Mouse (Mus musculus) forebrain, embryonic 10.5 days (tissue): Measurements from ENCODE around the gene Pxn. TPM values are rescaled to one million over a fixed set of nuclear protein-coding genes. Genes with fewer than 3 reads are reported as not detected.

ENCODE experiments used
- DNase-seq: peaks from one replicate; pipeline ENCODE4 v3.0.0-alpha.2; 2017; ENCODE audit warnings: low spot score; ENCODE audit errors: extremely low spot score
- H3K27ac ChIP-seq: fragments of 300-500 bp; sonication (generic); 2 replicates; pipeline ENCODE4 v1.5.1; 2016; ENCODE audit warnings: mild to moderate bottlenecking
- H3K27me3 ChIP-seq: fragments of 300-500 bp; sonication (generic); 2 replicates; pipeline ENCODE4 v1.6.1; 2016; ENCODE audit warnings: mild to moderate bottlenecking; ENCODE audit not compliant: poor library complexity, severe bottlenecking
- H3K36me3 ChIP-seq: fragments of 300-500 bp; sonication (generic); replicated peaks from 2 replicates; pipeline ENCODE4 v1.6.1; 2016; ENCODE audit warnings: mild to moderate bottlenecking, moderate library complexity
- H3K4me1 ChIP-seq: fragments of 300-500 bp; sonication (generic); 2 replicates; pipeline ENCODE4 v1.6.1; 2016
- H3K4me3 ChIP-seq: fragments of 300-500 bp; sonication (generic); 2 replicates; pipeline ENCODE4 v1.5.1; 2016; ENCODE audit warnings: mild to moderate bottlenecking, moderate library complexity
- H3K9me3 ChIP-seq: fragments of 300-500 bp; sonication (generic); 2 replicates; pipeline ENCODE4 v1.6.1; 2016; ENCODE audit warnings: mild to moderate bottlenecking, moderate library complexity
- WGBS: fragments of 180-500 bp; shearing (Covaris S2); methylation state at CpG from one replicate; pipeline ENCODE4 v1.1.7; 2016; 5-methylcytosine and 5-hydroxymethylcytosine counted together
- polyA plus RNA-seq: library from polyadenylated mRNA; unstranded; fragments of >200 nt; fragmentation: Nextera tagmentation; extraction: Ambion mirVana; gene quantifications from 2 replicates; pipeline ENCODE4 v1.2.1, GENCODE M21; 2016

Pxn gene
- polyA plus RNA-seq = 34.3 and 35.8 TPM in 2 replicates

DNA sequence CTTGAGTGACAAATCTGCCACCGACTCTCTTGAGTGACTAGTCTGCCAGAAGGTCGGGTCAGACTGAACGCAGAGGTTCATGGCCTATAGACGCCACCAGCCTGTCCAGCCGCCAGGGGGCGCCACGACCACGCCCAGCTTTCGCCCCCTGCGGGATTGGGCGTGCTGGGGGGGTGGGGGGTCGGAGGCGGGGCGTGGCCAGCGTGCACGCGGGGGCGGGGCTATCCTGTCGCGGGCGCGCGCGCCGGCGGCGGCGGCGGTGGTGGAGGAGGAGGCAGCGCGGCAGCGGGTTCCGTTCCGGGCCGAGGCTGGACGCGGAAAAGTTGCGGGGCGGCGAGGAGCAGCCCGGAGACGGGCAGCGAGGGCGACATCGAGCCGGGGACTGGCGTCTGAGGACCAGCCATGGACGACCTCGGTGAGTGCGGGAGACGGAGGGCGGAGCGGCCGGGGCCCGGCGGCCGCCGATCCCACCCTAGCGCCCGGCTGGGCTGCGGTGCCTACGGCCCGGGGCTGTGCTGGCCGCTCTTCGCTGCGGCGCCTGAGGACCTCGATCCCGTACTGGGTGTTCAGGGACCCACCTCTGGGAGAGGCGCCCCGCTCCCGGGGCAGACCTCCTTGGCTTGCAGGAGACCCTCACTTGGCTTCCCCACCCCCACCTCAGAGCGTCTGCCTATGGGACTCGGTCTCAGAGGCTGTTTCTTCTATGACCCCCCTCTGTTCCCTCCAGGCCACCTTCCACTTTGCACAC, at the start of gene Pxn:
TSS of gene Pxn (plus strand) at position 223 of the 748 bp plus-strand sequence.
- Histone ChIP-seq H3K36me3 (no peaks in the 10 kb centered on the region; the same call in 1 of the 2 replicates), H3K4me1 (peaks cover 43% of the 10 kb centered on the region), H3K27ac (peak within 1 kb of the TSS; percentile 90), H3K4me3 (peak within 1 kb of the TSS; percentile 91), H3K27me3 (no peaks in the 10 kb centered on the region), H3K9me3 (no peaks in the 10 kb centered on the region)
- peak; percentile 92 for DNase-seq
- WGBS = under 1% methylated on average over 74 of the region's 74 CpGs

DNA sequence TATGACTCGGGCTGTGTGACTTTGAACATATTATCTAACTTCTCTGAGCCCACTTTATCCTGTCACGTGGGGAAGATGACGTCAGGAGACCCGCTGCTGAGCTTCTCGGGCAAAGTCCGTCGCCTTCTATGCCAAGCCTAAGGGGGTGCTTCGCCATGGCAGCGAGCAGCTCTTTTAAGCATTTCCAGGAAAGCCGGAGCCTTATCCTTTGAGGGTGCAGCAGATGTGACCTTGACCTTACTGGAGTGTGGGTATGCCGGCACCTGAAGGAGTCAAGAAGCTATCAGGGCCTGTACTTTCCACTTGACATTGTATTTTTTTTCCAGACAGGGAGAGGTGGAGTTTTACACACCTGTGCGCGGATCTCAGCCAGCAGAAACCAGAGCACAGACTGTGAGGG, 47.6 kb upstream of the Pxn start:
- H3K27me3 ChIP-seq = no peaks in the 10 kb centered on the region
- H3K27ac ChIP-seq = no peak overlapping the region
- DNase-seq = no peak
- no peak overlapping the region for H3K4me3 ChIP-seq
- H3K36me3 ChIP-seq = peaks cover 12% of the 10 kb centered on the region
- no peaks in the 10 kb centered on the region for H3K9me3 ChIP-seq
- 72% methylated on average over 13 of the region's 13 CpGs for WGBS
- H3K4me1 ChIP-seq = peaks cover 7% of the 10 kb centered on the region

DNA sequence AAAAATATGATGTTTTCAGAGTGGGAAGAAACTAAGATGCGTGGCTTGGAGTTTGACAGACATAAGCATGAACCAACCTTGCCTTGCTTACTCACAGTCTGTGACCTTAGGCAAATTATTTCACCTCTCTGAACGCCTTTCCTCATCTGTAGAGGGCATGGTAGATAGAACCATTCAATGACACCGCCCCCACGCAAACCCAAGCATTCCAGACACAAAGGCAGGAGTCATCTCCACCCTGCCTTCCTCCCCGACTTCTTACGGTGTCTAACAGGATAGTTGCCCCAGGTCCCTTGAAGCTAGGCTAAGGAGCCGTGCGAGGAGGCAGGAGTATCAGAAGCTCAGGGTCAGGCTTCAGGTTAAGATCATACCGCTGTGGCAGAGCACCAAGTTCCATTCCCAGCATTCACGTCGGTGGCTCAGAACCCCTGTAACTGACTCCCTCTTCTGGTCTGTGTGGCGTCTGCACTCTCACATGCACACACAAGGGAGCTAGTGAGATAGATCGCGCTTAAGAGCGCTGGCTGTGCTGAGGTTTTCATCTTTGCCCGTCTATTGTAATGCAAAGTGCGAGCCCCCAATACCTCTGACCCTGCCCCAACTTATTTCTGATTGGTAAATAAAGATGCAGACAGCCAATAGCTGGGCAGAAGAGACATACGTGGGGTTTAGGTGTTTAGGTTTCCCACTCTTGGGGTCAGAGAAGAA, 41.9 kb upstream of the Pxn start:
- no peak for DNase-seq
- Histone ChIP-seq H3K9me3 (no peaks in the 10 kb centered on the region), H3K27ac (0 out of 2 replicates have a peak overlapping the region, but pooled peaks have one; percentile 25), H3K36me3 (no peaks in the 10 kb centered on the region), H3K27me3 (no peaks in the 10 kb centered on the region), H3K4me1 (no peaks in the 10 kb centered on the region), H3K4me3 (no peak overlapping the region)
- WGBS = 79% methylated on average over 18 of the region's 18 CpGs

DNA sequence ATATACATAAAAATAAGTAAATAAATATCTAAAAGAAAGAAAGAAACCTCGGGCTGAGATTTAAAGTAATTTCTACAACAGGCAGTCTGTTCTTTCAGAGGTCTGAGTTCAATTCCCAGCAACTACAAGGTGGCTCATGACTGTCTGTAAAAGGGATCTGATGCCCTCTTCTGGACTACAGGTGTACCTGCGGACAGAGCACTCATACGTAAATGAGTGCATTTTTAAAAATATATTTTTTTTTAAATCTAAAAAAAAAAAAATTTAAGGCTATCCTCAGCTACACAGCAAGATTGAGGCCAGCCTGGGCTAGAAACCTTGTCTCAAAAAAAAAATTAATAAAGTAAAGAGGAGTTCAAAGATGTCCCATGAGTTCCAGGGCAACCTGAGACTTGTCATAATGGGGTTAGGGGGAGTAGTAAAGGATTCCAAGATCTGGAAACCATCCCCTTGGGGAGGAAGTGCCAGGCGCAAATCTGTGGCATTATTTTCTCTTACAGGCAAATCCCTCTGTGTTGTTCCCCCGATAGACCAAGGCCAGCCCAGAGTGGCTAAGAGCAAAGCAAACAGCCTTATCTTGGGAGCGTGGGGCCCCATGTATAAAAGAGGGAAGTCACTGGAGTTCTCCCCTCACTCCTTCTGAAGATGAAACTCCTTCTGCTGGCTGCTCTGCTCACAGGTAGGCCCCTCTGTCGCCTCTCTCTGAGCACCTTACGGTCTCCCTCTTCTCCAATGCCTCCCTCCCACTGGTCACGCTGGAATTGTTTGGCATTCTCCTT, 40.6 kb upstream of the Pxn start, which contains the start of gene Pla2g1b:
TSS of gene Pla2g1b (plus strand) at position 621 of the 779 bp plus-strand sequence.
- no peak within 1 kb of the TSS for H3K4me3 ChIP-seq
- H3K27me3 ChIP-seq = no peaks in the 10 kb centered on the region
- no peak for DNase-seq
- no peak within 1 kb of the TSS for H3K27ac ChIP-seq
- H3K9me3 ChIP-seq = no peaks in the 10 kb centered on the region
- no peaks in the 10 kb centered on the region for H3K36me3 ChIP-seq
- 50% methylated on average over 9 of the region's 9 CpGs for WGBS
- H3K4me1 ChIP-seq = peaks cover 3% of the 10 kb centered on the region

DNA sequence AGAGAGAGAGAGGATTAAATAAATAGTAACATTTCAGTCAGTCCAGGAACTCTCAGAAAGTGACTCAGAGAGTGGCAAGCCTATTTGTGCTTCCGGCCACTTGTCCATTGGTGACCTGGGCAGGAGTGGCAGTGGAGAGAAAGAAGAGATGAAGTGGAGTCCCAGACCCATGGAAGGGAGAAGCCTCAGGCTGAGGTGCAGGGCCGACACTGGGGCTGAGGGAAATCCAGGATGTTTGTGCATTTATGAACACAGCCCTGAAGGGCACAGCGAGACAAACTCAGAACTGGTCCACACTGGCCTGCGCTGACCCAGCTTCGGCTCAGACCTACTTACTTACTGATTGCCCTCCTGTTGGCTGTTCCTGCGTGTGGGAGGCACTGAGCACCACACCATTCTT, 36.7 kb upstream of the Pxn start:
- Histone ChIP-seq H3K27ac (no peak overlapping the region), H3K4me1 (peaks cover 7% of the 10 kb centered on the region), H3K9me3 (no peaks in the 10 kb centered on the region), H3K4me3 (no peak overlapping the region), H3K36me3 (no peaks in the 10 kb centered on the region), H3K27me3 (peaks cover 5% of the 10 kb centered on the region; the same call in 1 of the 2 replicates)
- WGBS = 80% methylated on average over 6 of the region's 6 CpGs
- no peak for DNase-seq

DNA sequence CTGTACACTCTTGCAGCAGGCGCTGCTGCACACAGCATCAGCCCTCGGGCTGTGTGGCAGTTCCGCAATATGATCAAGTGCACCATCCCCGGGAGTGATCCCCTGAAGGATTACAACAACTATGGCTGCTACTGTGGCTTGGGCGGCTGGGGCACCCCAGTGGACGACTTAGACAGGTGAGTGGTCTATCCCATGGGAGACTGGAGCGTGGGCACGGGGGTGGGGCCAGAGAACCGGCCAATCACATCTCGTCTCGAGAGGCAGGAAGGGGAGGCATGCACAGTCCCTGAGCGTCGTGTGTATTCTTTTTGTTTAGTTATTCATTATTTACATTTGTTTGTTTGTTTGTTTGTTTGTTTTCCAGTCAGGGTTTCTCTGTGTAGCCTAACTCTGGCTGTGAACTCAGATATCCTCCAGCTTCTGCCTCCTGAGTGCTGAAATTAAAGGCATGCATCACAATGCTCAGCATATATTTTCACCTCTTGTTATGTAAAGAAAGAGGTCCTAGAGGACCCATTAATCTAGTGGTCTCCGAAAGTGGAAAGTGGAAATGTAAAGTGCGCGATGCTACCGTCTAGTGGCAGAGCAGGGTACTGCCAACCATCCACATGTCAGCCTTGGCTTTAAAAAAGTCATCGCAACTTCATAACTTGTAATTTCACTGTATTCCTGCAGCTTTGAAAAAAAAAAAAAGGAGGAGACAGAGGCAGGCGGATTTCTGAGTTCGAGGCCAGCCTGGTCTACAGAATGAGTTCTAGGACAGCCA, 35.5 kb upstream of the Pxn start:
- no peaks in the 10 kb centered on the region for H3K36me3 ChIP-seq
- peaks cover 18% of the 10 kb centered on the region for H3K4me1 ChIP-seq
- no peak for DNase-seq
- WGBS = 39% methylated on average over 20 of the region's 20 CpGs
- no peaks in the 10 kb centered on the region for H3K9me3 ChIP-seq
- H3K4me3 ChIP-seq = peak overlapping the region; percentile 17; the same call in 1 of the 2 replicates
- peaks cover 7% of the 10 kb centered on the region; the same call in 1 of the 2 replicates for H3K27me3 ChIP-seq
- H3K27ac ChIP-seq = no peak overlapping the region

DNA sequence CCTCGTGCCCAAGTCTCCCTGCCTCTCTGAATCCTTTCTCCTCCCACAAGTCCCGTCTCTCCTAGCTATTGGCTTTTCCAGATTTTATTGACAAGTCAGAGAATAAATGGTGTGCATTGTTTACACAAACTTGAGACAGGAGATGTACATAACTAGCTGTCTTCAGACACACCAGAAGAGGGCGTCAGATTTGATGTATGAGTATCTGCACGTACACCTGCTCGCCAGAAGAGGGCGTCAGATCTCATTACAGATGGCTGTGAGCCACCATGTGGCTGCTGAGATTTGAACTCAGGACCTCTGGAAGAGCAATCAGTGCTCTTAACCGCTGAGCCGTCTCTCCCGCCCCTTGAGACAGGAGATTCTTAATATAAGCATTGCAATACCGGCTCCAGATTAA, 33.3 kb upstream of the Pxn start:
- 80% methylated on average over 10 of the region's 10 CpGs for WGBS
- Histone ChIP-seq H3K4me1 (peaks cover 22% of the 10 kb centered on the region), H3K36me3 (peaks cover 3% of the 10 kb centered on the region; the same call in 1 of the 2 replicates), H3K9me3 (no peaks in the 10 kb centered on the region), H3K4me3 (no peak overlapping the region), H3K27ac (no peak overlapping the region), H3K27me3 (peaks cover 7% of the 10 kb centered on the region; the same call in 1 of the 2 replicates)
- no peak for DNase-seq

DNA sequence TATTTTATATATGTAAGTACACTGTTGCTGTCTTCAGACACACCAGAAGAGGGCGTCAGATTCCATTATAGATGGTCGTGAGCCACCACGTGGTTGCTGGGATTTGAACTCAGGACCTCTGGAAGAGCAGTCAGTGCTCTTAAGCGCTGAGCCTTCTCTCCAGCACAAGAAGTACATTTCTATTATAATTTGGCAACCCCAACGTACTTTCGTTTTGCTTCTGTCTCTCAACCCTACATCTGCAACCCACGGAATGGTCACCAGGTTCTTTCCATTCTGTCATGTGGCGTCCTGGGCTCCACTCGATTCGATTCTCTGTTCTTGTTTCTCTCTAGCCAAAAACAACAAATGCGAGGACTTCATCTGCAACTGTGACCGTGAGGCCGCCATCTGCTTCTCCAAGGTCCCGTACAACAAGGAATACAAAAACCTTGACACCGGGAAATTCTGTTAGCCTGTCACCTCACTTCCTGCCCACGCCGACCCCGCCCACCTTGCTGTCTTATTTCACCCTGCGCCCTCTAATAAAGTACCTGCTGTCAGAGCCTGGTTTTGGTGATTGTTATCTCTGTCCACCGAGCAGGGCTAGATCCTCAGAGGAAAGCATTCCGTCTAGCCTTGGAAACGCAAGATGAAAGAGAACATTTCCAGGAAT, 32.2 kb upstream of the Pxn start:
- Histone ChIP-seq H3K9me3 (no peaks in the 10 kb centered on the region), H3K27me3 (peaks cover 9% of the 10 kb centered on the region), H3K4me1 (peaks cover 22% of the 10 kb centered on the region), H3K27ac (no peak overlapping the region), H3K36me3 (peaks cover 3% of the 10 kb centered on the region), H3K4me3 (no peak overlapping the region)
- no peak for DNase-seq
- 84% methylated on average over 22 of the region's 22 CpGs for WGBS

DNA sequence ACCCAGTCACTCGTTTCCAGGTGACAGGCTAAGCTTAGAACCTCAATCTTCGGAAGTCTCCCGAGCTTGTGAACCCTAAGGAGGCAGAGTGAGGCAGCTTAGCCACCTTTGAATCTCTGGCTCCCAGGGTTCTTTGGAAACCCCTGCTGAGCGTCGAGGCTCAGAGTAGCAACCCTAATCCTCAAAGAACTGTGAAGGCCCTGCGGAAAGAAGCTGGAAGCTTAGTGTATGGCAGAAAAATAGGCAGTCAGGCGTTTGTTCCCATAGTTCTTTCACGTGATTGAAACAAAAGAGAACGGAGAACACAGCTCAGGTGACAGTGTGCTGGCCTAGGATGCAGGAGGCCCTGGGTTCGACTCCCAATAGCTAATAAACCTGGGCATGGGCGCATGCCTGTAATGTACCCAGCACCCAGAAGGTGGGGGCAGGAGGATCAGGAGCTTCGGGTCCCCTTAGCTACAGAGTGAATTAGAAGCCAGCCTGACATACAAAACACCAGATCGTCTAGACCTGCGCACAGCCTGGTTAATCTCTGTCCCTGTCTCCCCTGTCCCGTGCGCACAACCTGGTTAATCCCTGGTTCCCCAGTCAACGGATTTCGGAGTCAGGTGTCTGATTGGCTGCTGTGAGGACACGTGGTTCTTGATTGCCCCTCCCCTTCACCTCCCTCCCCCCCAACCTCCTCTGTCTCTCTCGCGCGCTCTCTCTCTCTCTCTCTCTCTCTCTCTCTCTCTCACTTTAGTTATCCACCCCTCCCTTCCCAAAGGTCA, 31.0 kb upstream of the Pxn start:
- Histone ChIP-seq H3K4me3 (peak overlapping the region; percentile 47), H3K9me3 (no peaks in the 10 kb centered on the region), H3K27ac (peak overlapping the region; percentile 80), H3K4me1 (peaks cover 29% of the 10 kb centered on the region), H3K36me3 (peaks cover 3% of the 10 kb centered on the region), H3K27me3 (peaks cover 21% of the 10 kb centered on the region)
- DNase-seq = peak; percentile 69
- WGBS = 6% methylated on average over 22 of the region's 22 CpGs

DNA sequence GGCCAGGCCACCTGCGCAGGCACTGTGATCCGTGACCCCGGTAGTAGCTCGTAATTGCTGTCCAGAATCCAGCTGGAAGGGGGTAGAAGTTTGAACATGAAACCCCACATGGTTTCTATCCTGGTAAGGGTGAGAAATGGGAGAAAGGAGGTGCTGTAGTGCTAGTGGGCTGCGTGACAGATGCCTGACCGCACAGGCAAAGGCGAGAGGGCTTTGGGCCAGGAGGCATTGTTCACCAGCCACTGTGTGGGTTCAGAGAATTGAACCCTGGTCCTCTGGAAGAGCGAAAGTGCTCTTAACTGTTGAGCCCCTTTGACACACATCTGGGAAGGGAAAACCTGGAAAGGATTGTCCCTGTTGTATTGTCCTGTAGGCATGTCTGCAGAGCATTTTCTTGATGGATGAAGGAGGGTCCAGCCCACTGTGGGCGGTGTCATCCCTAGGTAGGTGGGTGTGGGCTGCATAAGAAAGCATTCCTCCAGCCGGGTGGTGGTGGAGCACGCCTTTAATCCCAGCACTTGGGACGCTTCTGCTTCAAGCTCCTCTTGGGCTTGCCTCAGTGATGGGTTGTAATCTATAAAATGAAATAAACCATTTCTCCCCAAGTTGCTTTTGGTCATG, 30.3 kb upstream of the Pxn start:
- no peaks in the 10 kb centered on the region for H3K9me3 ChIP-seq
- 37% methylated on average over 12 of the region's 12 CpGs for WGBS
- peaks cover 23% of the 10 kb centered on the region for H3K4me1 ChIP-seq
- peaks cover 28% of the 10 kb centered on the region for H3K27me3 ChIP-seq
- peaks cover 3% of the 10 kb centered on the region for H3K36me3 ChIP-seq
- DNase-seq = no peak
- H3K4me3 ChIP-seq = peak overlapping the region; percentile 47
- H3K27ac ChIP-seq = peak overlapping the region; percentile 80

DNA sequence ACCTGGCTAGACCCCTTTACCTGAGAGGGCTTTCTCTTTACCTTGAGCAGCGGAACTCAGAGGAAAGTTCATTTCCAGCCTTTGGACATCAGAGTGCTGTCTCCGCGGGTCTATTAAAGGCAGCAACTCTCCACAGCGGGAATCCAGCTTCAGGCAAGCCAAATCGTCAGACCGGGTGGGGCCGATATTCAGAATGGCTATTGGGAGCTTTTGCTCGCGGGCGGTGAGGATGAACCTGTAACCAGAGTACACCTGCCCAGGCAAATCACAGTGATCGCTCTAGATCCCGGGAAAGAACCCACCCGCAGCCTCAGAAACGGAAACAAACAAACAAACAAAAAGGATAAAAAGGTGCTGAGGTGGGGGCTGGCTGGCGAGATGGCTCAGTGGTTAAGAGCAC, 26.9 kb upstream of the Pxn start:
- Histone ChIP-seq H3K27ac (no peak overlapping the region), H3K36me3 (peaks cover 3% of the 10 kb centered on the region), H3K4me3 (no peak overlapping the region), H3K4me1 (peaks cover 48% of the 10 kb centered on the region), H3K27me3 (peaks cover 51% of the 10 kb centered on the region), H3K9me3 (no peaks in the 10 kb centered on the region)
- 25% methylated on average over 15 of the region's 15 CpGs for WGBS
- DNase-seq = no peak
